Mouse (Mus musculus) bone marrow macrophage, adult 2 months (primary cell): ENCODE results near the gene Rhbg.

ENCODE experiments used
- CTCF ChIP-seq: IDR thresholded peaks from 2 replicates; pipeline ENCODE4 v1.5.1; 2012; ENCODE audit warnings: low read depth, mild to moderate bottlenecking, low read length, moderate library complexity
- POLR2A ChIP-seq: IDR thresholded peaks from 2 replicates; pipeline ENCODE4 v1.6.1; 2012; ENCODE audit warnings: mild to moderate bottlenecking, low read depth, low read length, borderline replicate concordance

DNA sequence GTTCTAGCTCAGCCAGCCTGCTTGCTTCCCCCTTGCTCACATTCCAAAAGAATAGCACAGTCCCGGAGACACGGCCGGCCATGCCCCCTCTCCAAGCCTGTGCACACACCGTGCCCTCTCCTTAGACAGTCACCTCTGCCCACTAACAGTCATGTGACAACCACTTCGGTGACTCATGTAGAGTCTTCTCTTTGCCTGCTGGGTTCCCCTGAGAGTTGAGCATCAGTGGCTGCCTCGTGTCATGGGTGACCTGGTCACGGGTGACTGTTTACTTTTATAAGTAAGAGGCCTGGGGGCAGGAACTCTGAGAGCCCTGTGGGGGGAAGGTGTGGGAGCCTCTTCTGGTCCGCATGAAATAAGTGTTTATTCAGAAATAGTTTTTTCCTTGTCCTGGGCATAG, 20.5 kb downstream of the Rhbg start:
- TF ChIP-seq POLR2A (no peak), CTCF (no peak)
